In the genomic region with DNA sequence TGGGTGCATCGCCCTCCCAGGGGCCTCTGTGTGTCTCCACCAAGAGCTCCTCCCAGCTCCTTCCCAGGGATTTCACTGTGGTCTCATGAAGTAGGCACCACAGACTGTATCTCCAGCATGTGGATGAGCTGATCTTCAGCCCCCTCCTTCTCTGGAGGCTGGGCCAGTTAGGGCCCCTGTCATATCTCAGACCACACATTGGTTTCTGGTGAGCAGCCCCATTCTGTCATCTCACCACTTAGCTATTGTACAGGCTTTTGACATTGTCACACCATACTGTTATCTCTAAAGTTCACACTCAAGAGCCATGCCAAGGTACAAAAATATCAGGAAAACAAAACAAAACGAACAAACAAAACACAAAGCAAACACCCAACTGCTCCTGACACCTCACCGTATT, we compare ENCODE assay signal across 13 mouse cellular contexts. TPM values are rescaled to one million over a fixed set of nuclear protein-coding genes. Genes with fewer than 3 reads are reported as not detected.
"Had no signal": no experiment of that assay in that cellular context is flagged by ENCODE, and none has a peak within 500 bp of the region (broad histone marks: within the 10 kb centered on the region; RNA-seq: fewer than 3 reads in every experiment).

No protein-coding gene starts in this region.

- H3K4me2 ChIP-seq: intestine, embryonic 15.5 days; limb, embryonic 12.5 days; lung, embryonic 15.5 days; midbrain, embryonic 12.5 days; neural tube, embryonic 13.5 days; stomach, embryonic 15.5 days had no signal

- H3K9me3 ChIP-seq: intestine, embryonic 15.5 days; limb, embryonic 12.5 days; lung, embryonic 15.5 days; midbrain, embryonic 12.5 days; neural tube, embryonic 13.5 days; stomach, embryonic 15.5 days had no signal

- H3K36me3 ChIP-seq: intestine, embryonic 15.5 days; limb, embryonic 12.5 days; lung, embryonic 15.5 days; midbrain, embryonic 12.5 days; neural tube, embryonic 13.5 days; stomach, embryonic 15.5 days had no signal

- H3K27me3 ChIP-seq: intestine, embryonic 15.5 days; limb, embryonic 12.5 days; lung, embryonic 15.5 days; neural tube, embryonic 13.5 days; stomach, embryonic 15.5 days had no signal

- H3K27ac ChIP-seq: intestine, embryonic 15.5 days; limb, embryonic 12.5 days; lung, embryonic 15.5 days; midbrain, embryonic 12.5 days; neural tube, embryonic 13.5 days; stomach, embryonic 15.5 days had no signal

- DNase-seq: kidney, adult 18-20 months; kidney, postnatal 14 days; lung, postnatal 14 days; right cerebral cortex, postnatal 14 days had no signal

- H3K4me1 ChIP-seq: intestine, embryonic 15.5 days; limb, embryonic 12.5 days; lung, embryonic 15.5 days; midbrain, embryonic 12.5 days; neural tube, embryonic 13.5 days; stomach, embryonic 15.5 days had no signal

- H3K4me3 ChIP-seq: intestine, embryonic 15.5 days; limb, embryonic 12.5 days; lung, embryonic 15.5 days; midbrain, embryonic 12.5 days; neural tube, embryonic 13.5 days; stomach, embryonic 15.5 days had no signal

- ATAC-seq: intestine, embryonic 15.5 days; midbrain, embryonic 16.5 days had no signal

- H3K9ac ChIP-seq: intestine, embryonic 15.5 days; limb, embryonic 12.5 days; lung, embryonic 15.5 days; midbrain, embryonic 12.5 days; neural tube, embryonic 13.5 days; stomach, embryonic 15.5 days had no signal

RNA-seq across cellular contexts. Expression of gene Cd300lb, which starts 38.1 kb away (rescaled TPM):
- total RNA-seq: left cerebral cortex, adult 18-20 months; left cerebral cortex, postnatal 36 days had no signal
- polyA plus RNA-seq: limb, embryonic 12.5 days; midbrain, embryonic 16.5 days had no signal
